Mouse (Mus musculus): ENCODE measurements around the gene Anks1b.

Gene Anks1b

DNA sequence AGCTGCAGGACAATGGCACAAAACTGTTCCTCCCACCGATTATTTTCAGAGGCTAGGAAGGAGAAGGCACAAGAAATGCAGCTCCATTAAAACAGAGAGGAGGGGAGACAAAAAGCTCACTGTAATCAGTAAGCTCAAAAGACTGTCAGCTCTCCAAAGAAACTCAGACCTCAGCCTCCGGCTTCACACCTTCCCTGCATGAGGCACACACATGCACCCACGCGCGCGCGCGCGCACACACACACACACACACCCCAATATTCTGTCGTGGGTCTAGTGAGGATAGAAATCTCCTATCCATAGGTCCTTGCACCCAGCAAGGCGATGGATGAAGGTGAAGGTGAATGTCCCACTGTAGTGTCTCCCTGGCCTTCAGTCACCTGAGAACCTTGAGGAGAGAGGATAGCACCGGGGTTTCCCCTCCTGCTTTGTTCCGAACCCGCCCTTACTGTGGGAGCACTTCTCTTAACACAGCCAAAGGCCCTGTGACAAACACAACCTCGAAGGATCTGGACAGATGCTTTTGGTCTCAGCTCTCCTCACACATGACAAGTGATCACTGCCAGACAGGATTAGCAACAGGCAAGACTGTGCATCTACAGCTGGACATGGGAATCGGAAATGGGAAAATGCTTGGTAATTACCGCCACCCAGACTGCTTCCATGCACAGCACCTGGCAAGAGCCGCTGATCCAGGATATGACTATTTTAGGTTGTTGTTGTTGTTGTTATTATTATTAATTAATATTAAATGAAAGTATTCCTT is 1074.5 kb downstream of the Anks1b start:
- DNase-seq (ENCODE audit: low read depth, low spot score): no peak

DNA sequence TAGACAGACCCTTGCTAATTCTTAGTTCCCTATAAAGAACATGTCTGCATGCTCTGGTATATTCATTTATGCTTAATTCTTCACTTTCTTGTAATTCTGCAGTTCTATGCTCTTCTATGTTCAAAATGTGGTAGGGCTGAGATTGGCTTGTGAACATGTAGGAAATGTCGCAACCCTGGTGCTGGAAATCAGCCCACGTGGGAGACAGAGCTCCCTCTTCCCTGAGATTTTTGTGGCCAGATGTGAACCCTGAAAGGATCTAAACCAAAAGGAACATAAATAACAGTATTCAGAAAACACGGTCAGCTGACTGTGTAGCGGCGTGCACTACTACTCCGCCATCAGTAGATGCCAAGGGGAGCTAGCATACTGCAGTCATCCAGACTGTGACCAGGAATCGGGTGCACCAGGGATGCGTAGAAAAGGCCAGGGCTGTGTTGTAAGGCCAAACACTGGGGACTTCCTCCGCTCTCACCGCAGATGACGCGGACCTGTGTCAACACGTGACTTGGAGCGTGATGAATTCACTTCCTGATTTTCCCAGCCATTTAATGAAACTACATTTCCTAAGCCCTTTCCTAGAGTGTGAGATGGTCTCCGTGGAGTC is 1079.9 kb downstream of the Anks1b start:
- no peak for DNase-seq (ENCODE audit: low read depth, low spot score)

- DNase-seq (ENCODE audit: low read depth, low spot score): no peak
Observed at GRCm38 (mm10) chr10:90953821-90954220, 1080.5 kb downstream of the Anks1b start.

DNA sequence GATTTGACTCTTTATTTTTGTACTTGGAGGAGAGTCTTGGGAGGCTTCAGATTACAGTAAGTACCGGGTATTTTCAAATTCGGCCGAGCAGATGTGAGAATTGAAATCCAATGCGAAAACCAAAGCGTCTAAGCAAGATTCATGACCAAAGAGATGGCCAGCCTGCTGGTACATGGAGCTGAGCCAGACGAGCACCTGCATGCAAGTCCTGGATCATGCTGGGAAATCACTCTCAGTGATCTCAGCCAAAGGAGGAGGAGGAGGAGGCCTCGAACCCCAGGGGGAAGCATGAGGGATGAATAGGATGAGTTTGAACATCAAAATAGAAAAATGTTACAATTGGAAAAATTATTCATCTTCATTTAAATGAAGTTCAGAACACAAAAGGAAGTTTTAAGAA is 1087.1 kb downstream of the Anks1b start:
- no peak for DNase-seq (ENCODE audit: low read depth, low spot score)

GRCm38 (mm10) chr10:90964511-90964910 is 1091.2 kb downstream of the Anks1b start:
- no peak for DNase-seq (ENCODE audit: low read depth, low spot score)

DNA sequence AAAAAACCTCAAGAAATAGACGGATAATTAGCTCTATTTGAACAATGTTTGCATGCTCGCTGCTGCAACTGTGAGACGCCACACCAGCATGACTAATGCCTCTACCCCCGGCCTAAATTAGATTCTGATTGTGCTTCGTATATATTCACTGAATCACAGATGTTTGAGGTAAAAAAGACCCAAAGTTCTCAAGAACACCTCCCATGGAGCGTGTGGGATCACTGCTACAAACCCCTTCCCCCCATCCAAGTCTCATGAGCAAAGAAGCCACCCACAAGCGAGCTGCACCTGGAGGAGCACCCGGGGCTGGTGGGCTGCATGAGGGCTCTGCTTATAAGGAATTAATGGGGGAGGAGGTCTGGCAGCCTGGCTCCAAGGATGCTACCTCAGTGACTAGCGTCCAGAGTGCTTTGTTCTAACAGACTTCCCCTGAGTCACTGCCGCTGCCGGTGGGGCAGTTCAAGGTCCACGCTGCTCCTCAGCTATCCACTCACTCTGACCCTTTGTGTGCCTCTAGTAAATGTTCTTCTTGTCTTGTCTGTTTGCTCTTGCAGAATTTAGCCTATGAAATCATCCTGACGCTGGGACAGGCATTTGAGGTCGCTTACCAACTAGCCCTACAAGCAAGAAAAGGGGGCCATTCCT is 1092.5 kb downstream of the Anks1b start:
- no peak for DNase-seq (ENCODE audit: low read depth, low spot score)

DNA sequence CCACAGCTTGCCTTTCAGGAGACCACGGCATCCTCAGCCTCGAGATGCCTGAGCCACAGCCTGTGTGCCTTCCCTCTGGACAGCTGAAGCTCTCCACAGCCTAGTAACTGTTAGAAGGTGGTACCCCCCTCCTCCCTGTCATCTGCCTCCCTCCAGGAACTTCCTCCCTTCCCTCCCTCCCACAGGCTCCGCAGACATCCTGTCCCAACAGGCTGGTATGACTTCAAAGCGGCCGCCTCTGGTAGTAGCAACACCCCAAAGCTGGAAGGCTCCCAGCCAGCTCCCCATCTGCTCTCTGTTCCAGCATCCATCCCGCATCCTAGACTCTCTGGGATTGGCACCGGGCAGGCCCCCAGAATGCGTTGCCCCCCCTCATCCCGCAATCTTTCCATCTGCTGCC is 1093.5 kb downstream of the Anks1b start:
- no peak for DNase-seq (ENCODE audit: low read depth, low spot score)

DNA sequence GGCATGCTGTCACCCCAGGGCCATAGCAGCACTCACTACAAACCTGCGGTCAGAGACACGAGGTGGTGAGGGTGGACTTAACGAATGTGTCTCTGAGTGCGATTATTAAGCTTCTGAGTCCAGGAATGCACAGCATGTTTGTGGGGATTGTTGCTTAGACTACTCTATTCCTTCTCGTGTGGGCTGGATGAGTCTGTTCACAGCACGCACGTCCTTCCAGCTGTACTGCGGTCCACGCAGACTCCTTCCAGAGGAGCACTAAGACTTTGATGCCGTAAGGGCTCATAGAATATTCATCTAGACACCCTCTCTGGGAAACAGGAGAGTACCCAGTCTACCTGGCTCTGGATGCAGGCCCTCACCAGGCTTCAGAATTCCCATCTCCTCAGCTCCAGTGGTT is 1094.9 kb downstream of the Anks1b start:
- no peak for DNase-seq (ENCODE audit: low read depth, low spot score)

DNA sequence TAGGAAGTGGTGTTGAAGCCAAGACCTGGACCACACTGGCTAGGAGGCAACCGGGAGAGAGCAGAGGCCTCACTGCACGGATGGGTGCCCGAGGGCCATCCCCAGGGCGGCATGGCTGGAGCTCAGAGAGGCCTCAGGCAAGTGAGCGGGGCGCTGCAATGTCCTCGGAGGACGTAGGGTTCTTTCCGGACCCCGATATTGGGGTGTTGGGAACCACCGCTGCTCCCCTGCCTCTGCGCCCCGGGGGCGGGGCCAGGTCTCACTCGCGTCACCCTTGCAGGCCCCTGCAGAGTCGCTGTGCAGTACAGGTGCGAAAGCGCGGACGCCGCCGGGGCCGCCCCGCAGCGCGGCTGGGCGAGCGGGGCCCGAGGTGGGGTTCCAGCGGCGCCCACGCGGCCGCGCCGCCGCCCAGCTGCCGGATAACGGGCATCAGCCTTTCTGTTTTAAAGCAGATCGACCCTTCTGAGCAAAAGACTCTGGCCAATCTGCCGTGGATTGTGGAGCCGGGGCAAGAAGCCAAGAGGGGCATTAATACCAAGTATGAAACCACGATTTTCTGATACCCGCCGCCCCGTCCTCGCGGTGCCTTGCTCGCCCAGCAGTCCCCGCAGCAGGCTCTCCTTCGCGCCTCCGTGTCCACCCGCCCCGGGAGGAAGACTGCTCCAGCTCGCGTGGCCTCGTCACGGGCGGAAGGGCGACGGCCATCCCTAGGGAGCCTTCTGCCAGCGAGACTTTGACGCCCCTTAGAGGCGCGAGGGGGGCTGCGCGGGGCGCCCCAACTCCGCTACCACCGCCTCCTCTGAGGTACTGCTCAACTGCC is 1096.3 kb downstream of the Anks1b start:
- no peak for DNase-seq (ENCODE audit: low read depth, low spot score)

DNA sequence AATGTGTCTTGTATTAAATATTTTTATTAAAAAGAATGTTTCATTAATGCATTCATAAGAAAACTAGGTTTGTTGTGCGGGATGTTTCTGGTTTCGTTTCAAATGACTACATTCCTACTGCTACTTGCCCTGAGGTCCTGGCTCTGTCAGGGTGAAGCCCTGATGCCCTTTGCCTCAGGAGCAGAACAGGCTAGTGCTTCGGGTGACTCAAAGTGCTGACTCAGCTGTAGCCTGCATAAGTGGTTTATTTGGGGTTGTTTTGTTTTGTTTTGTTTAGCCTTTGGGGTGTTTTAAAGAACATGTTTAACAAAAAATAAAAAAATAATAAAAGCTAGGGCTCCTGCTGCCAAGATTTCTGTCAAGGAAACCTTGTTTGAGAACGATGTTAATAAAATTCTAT is 1097.3 kb downstream of the Anks1b start:
- no peak for DNase-seq (ENCODE audit: low read depth, low spot score)

- DNase-seq (ENCODE audit: low read depth, low spot score): no peak
Observed at GRCm38 (mm10) chr10:90974084-90974483, 1100.8 kb downstream of the Anks1b start.

DNA sequence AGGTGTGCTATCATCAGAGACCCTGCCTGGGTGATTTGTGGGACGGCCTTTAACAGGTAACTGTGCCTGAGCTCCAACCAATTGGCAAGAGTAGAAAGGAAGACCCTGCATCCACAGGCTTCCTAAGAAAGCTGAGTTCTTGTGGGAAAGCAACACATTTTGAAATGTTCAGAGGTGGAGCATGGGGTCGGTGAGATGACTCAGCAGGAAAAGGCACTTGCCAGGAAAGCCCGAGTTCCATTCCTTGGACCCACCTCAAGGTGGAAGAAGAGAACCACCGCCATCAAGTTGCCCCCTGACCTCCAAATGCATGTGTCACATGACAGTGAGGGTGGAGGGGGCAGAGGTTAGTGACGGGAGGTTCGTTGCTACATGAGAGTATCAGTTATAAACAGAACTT is 1101.2 kb downstream of the Anks1b start:
- no peak for DNase-seq (ENCODE audit: low read depth, low spot score)

GRCm38 (mm10) chr10:90981811-90982210 is 1108.5 kb downstream of the Anks1b start:
- DNase-seq (ENCODE audit: low read depth, low spot score): no peak

GRCm38 (mm10) chr10:90983046-90983445 is 1109.7 kb downstream of the Anks1b start:
- DNase-seq (ENCODE audit: low read depth, low spot score): no peak

- DNase-seq (ENCODE audit: low read depth, low spot score): no peak
Observed at GRCm38 (mm10) chr10:90990340-90990739, 1117.0 kb downstream of the Anks1b start.

- DNase-seq (ENCODE audit: low read depth, low spot score): no peak
Observed at GRCm38 (mm10) chr10:90992237-90992636, 1118.9 kb downstream of the Anks1b start.

DNA sequence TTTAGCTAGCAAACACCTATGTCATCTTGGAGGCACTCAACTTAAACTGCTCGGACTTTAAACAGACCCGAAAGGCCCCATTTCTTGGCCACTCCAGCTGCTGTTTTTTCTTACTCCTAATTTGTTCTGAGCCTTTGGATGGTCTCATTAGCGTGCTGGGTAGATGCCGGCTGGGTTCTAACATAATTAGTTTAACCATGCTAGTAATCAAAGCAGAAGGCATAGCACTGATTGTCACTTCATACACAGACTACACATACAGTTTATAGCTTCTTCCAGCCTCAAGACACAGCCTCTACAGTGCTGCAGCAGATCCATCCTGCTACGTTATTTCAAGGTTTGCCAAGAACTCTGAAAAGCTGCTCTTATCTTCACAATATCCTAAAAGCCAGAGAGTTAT is 1120.6 kb downstream of the Anks1b start:
- DNase-seq (ENCODE audit: low read depth, low spot score): no peak

DNA sequence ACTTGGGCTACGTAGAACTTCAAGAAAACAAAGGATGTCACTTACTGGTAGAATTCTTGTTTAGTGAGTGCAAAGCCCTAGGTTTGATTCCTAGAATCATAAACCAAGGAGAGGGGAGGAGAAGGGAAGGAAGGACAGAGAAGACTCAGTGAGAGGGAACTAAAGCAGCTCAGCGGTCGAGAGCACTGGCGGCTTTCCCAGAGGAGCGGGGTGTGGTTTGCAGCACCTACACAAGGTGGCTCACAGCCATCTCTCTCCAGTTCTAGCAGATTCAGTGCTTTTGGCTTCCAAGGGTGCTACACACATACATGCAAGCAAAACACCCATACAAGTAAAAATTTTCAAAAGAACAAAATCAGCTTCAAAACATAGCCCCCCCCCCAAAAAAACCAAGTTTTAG is 1126.6 kb downstream of the Anks1b start:
- no peak for DNase-seq (ENCODE audit: low read depth, low spot score)

DNA sequence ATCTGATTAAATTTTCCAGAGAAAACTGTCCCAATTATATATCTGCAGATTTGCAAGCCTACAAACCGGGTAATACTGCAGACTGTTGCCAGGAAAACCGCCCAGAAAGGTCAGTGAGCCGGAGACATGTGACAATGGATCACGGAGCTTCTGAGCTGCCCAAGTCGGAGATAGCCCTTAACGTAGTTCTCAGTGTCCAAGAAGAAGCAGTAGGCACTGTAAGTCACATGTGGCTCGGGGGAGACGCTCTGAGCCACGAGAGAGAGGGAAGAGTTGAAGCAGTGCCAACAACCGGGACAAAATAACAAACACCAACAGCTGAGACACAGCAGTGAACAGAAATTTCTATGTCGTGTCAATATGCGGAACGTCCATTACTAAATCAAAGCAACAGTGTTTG is 1128.1 kb downstream of the Anks1b start:
- no peak for DNase-seq (ENCODE audit: low read depth, low spot score)

- peak; percentile 42 for DNase-seq (ENCODE audit: low read depth, low spot score)
Observed at GRCm38 (mm10) chr10:91005858-91006538, 1132.7 kb downstream of the Anks1b start.
